ENCODE assay signal across 35 mouse cellular contexts in genomic region chr11:83533192-83533591, GRCm38 (mm10). TPM values are rescaled to one million over a fixed set of nuclear protein-coding genes. Genes with fewer than 3 reads are reported as not detected.
DNase-seq lines count a peak whose midpoint lies in the region; ATAC-seq and TF ChIP-seq lines count a peak whose summit lies in the region.
"Had no signal": no experiment of that assay in that cellular context is flagged by ENCODE, and none has a peak within 500 bp of the region (broad histone marks: within the 10 kb centered on the region; RNA-seq: fewer than 3 reads in every experiment).

No protein-coding gene starts in this region.

- WGBS in small intestine, adult 2 months: 95% methylated on average over 1 of the region's 1 CpGs
- WGBS in forebrain, embryonic 16.5 days: 96% methylated on average over 1 of the region's 1 CpGs

- TF ChIP-seq EP300 in MEL (IDR thresholded peaks at IDR 0.05; ENCODE audit: low read depth in 1 of 2, low read length in 2 of 2): no peak

- no peaks in the 10 kb centered on the region for H3K79me2 ChIP-seq in MEL (ENCODE audit: control insufficient read depth, insufficient read depth, low read length, poor library complexity)

- TF ChIP-seq CTCF in MEL (IDR thresholded peaks at IDR 0.05 in 2 of 3, conservative IDR thresholded peaks at IDR 0.05 in 1 of 3; ENCODE audit: control insufficient read depth in 1 of 3, insufficient read depth in 1 of 3, low read depth in 2 of 3, low read length in 3 of 3, poor library complexity in 1 of 3, severe bottlenecking in 1 of 3): no peak
- no peak for TF ChIP-seq CTCF in small intestine, adult 2 months (IDR thresholded peaks at IDR 0.05; ENCODE audit: extremely low read depth, insufficient read length, insufficient replicate concordance, low read depth, low read length)

- no peaks in the 10 kb centered on the region; a peak in 1 of 4 replicates for H3K27me3 ChIP-seq in MEL (ENCODE audit: control insufficient read depth in 1 of 2, insufficient read depth in 2 of 2, low read length in 2 of 2)
- H3K27me3 ChIP-seq in small intestine, adult 2 months (ENCODE audit: control insufficient read depth, insufficient read depth, low read length): no peaks in the 10 kb centered on the region
- H3K27me3 ChIP-seq in forebrain, embryonic 16.5 days (replicated peaks; ENCODE audit: control insufficient read depth, insufficient read depth, low read length): no peaks in the 10 kb centered on the region
- H3K27me3 ChIP-seq: embryonic facial prominence, embryonic 12.5 days; embryonic facial prominence, embryonic 15.5 days; heart, embryonic 12.5 days; heart, embryonic 15.5 days; Patski had no signal

- H3K27ac ChIP-seq in MEL (ENCODE audit: control insufficient read depth, low read depth, low read length): no peak overlapping the region
- H3K27ac ChIP-seq in small intestine, adult 2 months (ENCODE audit: insufficient read depth, low read depth, low read length): 0 out of 2 replicates have a peak overlapping the region, but pooled peaks have one; percentile 26
- no peak overlapping the region for H3K27ac ChIP-seq in forebrain, embryonic 16.5 days (ENCODE audit: low read length)
- H3K27ac ChIP-seq: embryonic facial prominence, embryonic 12.5 days; embryonic facial prominence, embryonic 15.5 days; heart, embryonic 15.5 days; hindbrain, embryonic 14.5 days; hindbrain, postnatal 0 days had no signal

- no peak for TF ChIP-seq POLR2A in MEL (IDR thresholded peaks at IDR 0.05; ENCODE audit: control insufficient read depth in 1 of 2, insufficient read depth in 1 of 2, low read depth in 1 of 2, low read length in 2 of 2, poor library complexity in 1 of 2)
- no peak for TF ChIP-seq POLR2A in small intestine, adult 2 months (IDR thresholded peaks at IDR 0.05; ENCODE audit: low read depth, low read length)

- DNase-seq in A20 (ENCODE audit: low read depth, low spot score) (peak; percentile 77), MEL (ENCODE audit: low read depth, low spot score) (peak; percentile 36)
- no peak for DNase-seq in heart, adult 9 months (ENCODE audit: low spot score in 2 of 2)
- DNase-seq in spleen, postnatal 10 days (ENCODE audit: low spot score in 2 of 2): no peak
- DNase-seq: adrenal gland, adult 2 months; adrenal gland, postnatal 14 days; cerebellum, adult 11 months; cerebellum, adult 2 months; cerebellum, adult 9-11 months; cerebellum, postnatal 25 days; gastrocnemius, postnatal 25 days; heart, postnatal 10 days; heart, postnatal 36 days had no signal

- H3K9me3 ChIP-seq in MEL (replicated peaks; ENCODE audit: insufficient read depth, low read length): no peaks in the 10 kb centered on the region
- no peaks in the 10 kb centered on the region for H3K9me3 ChIP-seq in forebrain, embryonic 16.5 days (ENCODE audit: control insufficient read depth, low read length)
- H3K9me3 ChIP-seq: embryonic facial prominence, embryonic 12.5 days; embryonic facial prominence, embryonic 15.5 days; heart, embryonic 12.5 days; heart, embryonic 15.5 days had no signal

- H3K36me3 ChIP-seq in MEL (ENCODE audit: control insufficient read depth in 1 of 2, insufficient read depth in 2 of 2, low read length in 2 of 2): no peaks in the 10 kb centered on the region
- no peaks in the 10 kb centered on the region for H3K36me3 ChIP-seq in small intestine, adult 2 months (ENCODE audit: control insufficient read depth, insufficient read depth, low read length)
- no peaks in the 10 kb centered on the region for H3K36me3 ChIP-seq in forebrain, embryonic 16.5 days (ENCODE audit: control insufficient read depth, insufficient read depth)
- H3K36me3 ChIP-seq: embryonic facial prominence, embryonic 12.5 days; embryonic facial prominence, embryonic 15.5 days; heart, embryonic 12.5 days; heart, embryonic 15.5 days had no signal

- H3K9ac ChIP-seq in MEL (ENCODE audit: control insufficient read depth, low read depth, low read length, poor library complexity, severe bottlenecking): no peak overlapping the region
- H3K9ac ChIP-seq in forebrain, embryonic 16.5 days (replicated peaks; ENCODE audit: low read depth, low read length): no peak overlapping the region
- H3K9ac ChIP-seq: embryonic facial prominence, embryonic 12.5 days; embryonic facial prominence, embryonic 15.5 days; heart, embryonic 12.5 days; heart, embryonic 15.5 days; hindbrain, embryonic 14.5 days had no signal

- TF ChIP-seq RAD21 in MEL (IDR thresholded peaks at IDR 0.05; ENCODE audit: low read depth, low read length): no peak

- 0 out of 4 replicates have a peak, but pooled peaks cover 0 to 3% of the 10 kb centered on the region in 2 experiments for H3K4me1 ChIP-seq in MEL (ENCODE audit: control insufficient read depth in 1 of 2, insufficient read depth in 2 of 2, low read length in 2 of 2)
- peaks cover 10% of the 10 kb centered on the region for H3K4me1 ChIP-seq in small intestine, adult 2 months (ENCODE audit: control insufficient read depth, insufficient read depth, insufficient read length, low read length)
- peaks cover 10% of the 10 kb centered on the region for H3K4me1 ChIP-seq in forebrain, embryonic 16.5 days (replicated peaks; ENCODE audit: control insufficient read depth, insufficient read depth, low read length)

- ATAC-seq in megakaryocyte, adult 5-6 weeks (ENCODE audit: poor library complexity, severe bottlenecking): 0 out of 2 replicates have a peak, but pooled peaks have one; percentile 25
- no peak for ATAC-seq in forebrain, embryonic 16.5 days
- ATAC-seq: forebrain, embryonic 14.5 days; hindbrain, postnatal 0 days; Patski had no signal

- no peak overlapping the region for H3K4me3 ChIP-seq in MEL (ENCODE audit: control insufficient read depth in 1 of 2, insufficient read depth in 1 of 2, low read depth in 2 of 2, low read length in 2 of 2)
- no peak overlapping the region for H3K4me3 ChIP-seq in small intestine, adult 2 months (ENCODE audit: low read depth, low read length)
- H3K4me3 ChIP-seq in forebrain, embryonic 16.5 days (replicated peaks; ENCODE audit: low read length): no peak overlapping the region
- H3K4me3 ChIP-seq: embryonic facial prominence, embryonic 12.5 days; embryonic facial prominence, embryonic 15.5 days; heart, embryonic 12.5 days; heart, embryonic 15.5 days had no signal

- H3K4me2 ChIP-seq in forebrain, embryonic 16.5 days (ENCODE audit: low read length): no peak overlapping the region
- H3K4me2 ChIP-seq: embryonic facial prominence, embryonic 12.5 days; embryonic facial prominence, embryonic 15.5 days; heart, embryonic 12.5 days; heart, embryonic 15.5 days; hindbrain, embryonic 14.5 days had no signal

TF ChIP-seq in MEL, 35 proteins besides CTCF, POLR2A, EP300 and RAD21:
- TF ChIP-seq MYC (IDR thresholded peaks at IDR 0.05; ENCODE audit: low read depth, low read length) (no peak), CHD1 (IDR thresholded peaks at IDR 0.05; ENCODE audit: low read depth, low read length) (no peak), ZNF384 (IDR thresholded peaks at IDR 0.05; ENCODE audit: low read depth, low read length) (no peak), ELF1 (IDR thresholded peaks at IDR 0.05; ENCODE audit: low read depth, low read length) (no peak)
TF ChIP-seq in MEL: peak in this region for 0.

RNA-seq across cellular contexts. Expression of gene Ccl5, which starts 2.9 kb away (rescaled TPM):
- total RNA-seq in MEL (2012; rRNA removed): not detected in 2 replicates
- polyA plus RNA-seq in MEL (2012; ENCODE audit: insufficient read depth in 1 of 2, insufficient read length in 2 of 2, low read depth in 1 of 2, low replicate concordance in 2 of 2, missing spikeins in 1 of 2): under 1 TPM in 1 of 2 experiments, not detected in 1; 0.56 TPM
- total RNA-seq in megakaryocyte, adult 5-6 weeks (2015): 32.1 and 70.7 TPM in 2 replicates
- 7.2 and 11.1 TPM in 2 replicates for total RNA-seq in megakaryocyte, adult 5-6 weeks (2017)
- polyA plus RNA-seq in small intestine, adult 2 months (2012; rRNA removed): 828 and 1,080 TPM in 2 replicates
- polyA plus RNA-seq in forebrain, embryonic 16.5 days (2015; fragmentation: Nextera tagmentation; extraction: Ambion mirVana): 0.60 TPM in 1 of 2 replicates, not detected in the other
- total RNA-seq: adrenal gland, postnatal 14 days; ES-E14; gastrocnemius, adult 8-10 months; gastrocnemius, postnatal 25 days; heart, postnatal 10 days; hindbrain, postnatal 0 days had no signal
- polyA plus RNA-seq: forebrain, embryonic 11.5 days; heart, embryonic 12.5 days; hindbrain, embryonic 14.5 days had no signal

RNA-seq across cellular contexts. Expression of gene Heatr9, which starts 11.2 kb away (rescaled TPM):
- not detected in 2 replicates for total RNA-seq in MEL (2012; rRNA removed)
- not detected for polyA plus RNA-seq in MEL (2012; ENCODE audit: insufficient read depth in 1 of 2, insufficient read length in 2 of 2, low read depth in 1 of 2, low replicate concordance in 2 of 2, missing spikeins in 1 of 2)
- total RNA-seq in megakaryocyte, adult 5-6 weeks (2015): not detected in 2 replicates
- not detected in 2 replicates for total RNA-seq in megakaryocyte, adult 5-6 weeks (2017)
- polyA plus RNA-seq in small intestine, adult 2 months (2012; rRNA removed): not detected in 2 replicates
- polyA plus RNA-seq in forebrain, embryonic 16.5 days (2015; fragmentation: Nextera tagmentation; extraction: Ambion mirVana): not detected in 2 replicates
- total RNA-seq: adrenal gland, adult 2 months; adrenal gland, postnatal 14 days; adrenal gland, postnatal 4 days; common myeloid progenitor, adult 5-6 weeks; ES-E14; gastrocnemius, adult 8-10 months; gastrocnemius, postnatal 25 days; heart, adult 8-10 months; heart, postnatal 10 days; heart, postnatal 36 days; hindbrain, postnatal 0 days had no signal
- polyA plus RNA-seq: adrenal gland, adult 2 months; C2C12; cerebellum, adult 2 months; embryonic facial prominence, embryonic 12.5 days; embryonic facial prominence, embryonic 15.5 days; forebrain, embryonic 11.5 days; forebrain, embryonic 14.5 days; gonadal fat pad, adult 2 months; heart, embryonic 12.5 days; heart, embryonic 15.5 days; hindbrain, embryonic 11.5 days; hindbrain, embryonic 14.5 days; hindbrain, postnatal 0 days; intestine, embryonic 14.5 days; Patski had no signal

RNA-seq across cellular contexts. Expression of gene Ccl9, which starts 45.2 kb away (rescaled TPM):
- 0.33 and 0.62 TPM in 2 replicates for total RNA-seq in MEL (2012; rRNA removed)
- polyA plus RNA-seq in MEL (2012; ENCODE audit: insufficient read depth in 1 of 2, insufficient read length in 2 of 2, low read depth in 1 of 2, low replicate concordance in 2 of 2, missing spikeins in 1 of 2): 1 to 10 TPM in 1 of 2 experiments, not detected in 1; 1.7 TPM
- total RNA-seq in megakaryocyte, adult 5-6 weeks (2015): 447 and 459 TPM in 2 replicates
- 282 and 303 TPM in 2 replicates for total RNA-seq in megakaryocyte, adult 5-6 weeks (2017)
- 1.2 and 3.7 TPM in 2 replicates for polyA plus RNA-seq in small intestine, adult 2 months (2012; rRNA removed)
- 1.9 TPM in 2 replicates for polyA plus RNA-seq in forebrain, embryonic 16.5 days (2015; fragmentation: Nextera tagmentation; extraction: Ambion mirVana)
- polyA plus RNA-seq: CD4-positive, CD25-positive, alpha-beta regulatory T cell, adult 4 months had no signal

RNA-seq across cellular contexts. Expression of gene Ccl6, which starts 59.7 kb away (rescaled TPM):
- total RNA-seq in MEL (2012; rRNA removed): not detected in 2 replicates
- not detected for polyA plus RNA-seq in MEL (2012; ENCODE audit: insufficient read depth in 1 of 2, insufficient read length in 2 of 2, low read depth in 1 of 2, low replicate concordance in 2 of 2, missing spikeins in 1 of 2)
- total RNA-seq in megakaryocyte, adult 5-6 weeks (2015): 916 and 950 TPM in 2 replicates
- 592 and 639 TPM in 2 replicates for total RNA-seq in megakaryocyte, adult 5-6 weeks (2017)
- 11.0 and 32.1 TPM in 2 replicates for polyA plus RNA-seq in small intestine, adult 2 months (2012; rRNA removed)
- polyA plus RNA-seq in forebrain, embryonic 16.5 days (2015; fragmentation: Nextera tagmentation; extraction: Ambion mirVana): 1.9 and 2.4 TPM in 2 replicates
- total RNA-seq: hindbrain, postnatal 0 days had no signal
- polyA plus RNA-seq: C2C12; CD4-positive, CD25-positive, alpha-beta regulatory T cell, adult 4 months; Patski had no signal

Comparison
In these comparisons a context has a peak if more than half of its experiments do, and no peak if none do; other contexts are left out.
1. DNase-seq: peak in A20 (single experiment) and MEL (single experiment); none in heart, adult 9 months (0 of 2) and spleen, postnatal 10 days (0 of 2).
2. RNA of gene Ccl5, which starts 2.9 kb away (polyA plus RNA-seq): 828 to 1,080 TPM in small intestine, adult 2 months; 0.60 TPM in forebrain, embryonic 16.5 days and 0.56 TPM in MEL; every median in the first group is over 100 times any median in the second.